Mouse (Mus musculus): ENCODE data around the gene Grk3.
A peak's percentile ranks its signal among the peaks of the same experiment; 100 is the strongest.

GRCm38 (mm10) chr5:112870729-112871128, 144.9 kb downstream of the Grk3 start:
- peak; percentile 84 for TF ChIP-seq CTCF (IDR thresholded peaks at IDR 0.05; ENCODE audit: low read depth)
- TF ChIP-seq EP300 (IDR thresholded peaks at IDR 0.05; ENCODE audit: low read depth): no peak

Data from liver, embryonic 14.5 days (tissue).